ENCODE assay signal across 12 mouse cellular contexts in genomic region chr7:65041106-65041505, GRCm38 (mm10).
"Had no signal": no experiment of that assay in that cellular context is flagged by ENCODE, and none has a peak within 500 bp of the region (broad histone marks: within the 10 kb centered on the region; RNA-seq: fewer than 3 reads in every experiment).

No protein-coding gene starts in this region.

- DNase-seq: left cerebral cortex, postnatal 4 days; liver; liver, embryonic 13.5 days; liver, postnatal 0 days; lung, adult 18-20 months; lung, adult 2 months; lung, embryonic 14.5 days; lung, postnatal 10 days; lung, postnatal 14 days; lung, postnatal 36 days; lung, postnatal 4 days; midbrain, embryonic 14.5 days had no signal
